Mouse (Mus musculus) T-helper 1 cell (primary cell): Measurements from ENCODE around the gene Xcl1.
"Not testable (repeated sequence)": the region's sequence is repeated elsewhere in the genome, so short reads cannot be mapped to it uniquely, and the experiment has no call there.

Experiments
- in situ Hi-C: fragments of 300-600 bp; cut with MboI, MseI; formaldehyde crosslinking; loops from one replicate; pipeline ENCODE4 v1.15.1; 2025; ENCODE audit warnings: high pct_unique_total_duplicates

The Xcl1 gene

GRCm38 (mm10) chr1:164935477-164936044 is at the start of gene Xcl1:
Xcl1 (minus strand) TSS chr1:164935527.
- in situ Hi-C loops: no loop called here

DNA sequence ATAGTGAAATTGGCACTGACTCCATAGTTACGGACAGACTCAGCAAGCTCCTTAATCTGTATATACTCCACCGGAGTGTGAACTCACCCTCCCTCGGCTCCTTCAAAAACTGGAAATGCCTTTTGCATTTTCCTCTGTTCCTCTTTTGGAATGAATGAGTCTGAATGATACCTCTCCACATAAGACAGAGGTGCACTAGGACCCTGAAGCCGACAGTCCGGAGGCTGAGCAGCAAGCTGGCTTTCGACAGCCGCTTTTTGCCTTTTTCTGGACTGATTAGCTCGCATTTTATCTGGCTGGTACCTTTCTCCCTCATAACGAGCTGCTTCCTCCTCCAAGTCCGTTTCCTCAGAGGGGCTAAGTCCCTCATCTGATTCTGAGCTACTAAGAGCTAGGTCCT is 49.4 kb upstream of the Xcl1 start:
- in situ Hi-C loops: not testable (repeated sequence)

GRCm38 (mm10) chr1:164977351-164977750 is 42.0 kb upstream of the Xcl1 start:
- in situ Hi-C loops: no loop called here

- in situ Hi-C loops: no loop called here
Measured at GRCm38 (mm10) chr1:164975729-164976128, 40.4 kb upstream of the Xcl1 start.

- in situ Hi-C loops: no loop called here
Measured at GRCm38 (mm10) chr1:164975276-164975675, 39.9 kb upstream of the Xcl1 start.

- in situ Hi-C loops: no loop called here
Measured at GRCm38 (mm10) chr1:164973790-164974189, 38.5 kb upstream of the Xcl1 start.

DNA sequence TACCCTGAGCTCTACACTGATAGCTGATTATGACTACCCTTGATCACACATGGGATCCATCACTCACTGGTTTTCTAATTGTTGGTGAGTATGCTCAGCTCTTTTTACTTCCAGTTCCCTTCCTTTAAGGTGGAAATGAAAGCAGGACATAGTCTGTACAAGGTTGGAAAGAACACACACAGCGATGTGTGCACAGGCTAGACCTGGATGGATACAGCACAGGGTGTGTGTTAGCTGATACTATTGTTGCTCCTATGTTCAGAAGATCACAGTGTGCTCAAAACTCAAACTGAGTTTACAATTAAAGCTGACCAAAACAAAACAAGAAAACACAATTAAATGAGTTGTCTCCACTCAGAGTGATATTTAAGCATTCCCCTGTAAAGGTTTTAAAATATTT is 38.0 kb upstream of the Xcl1 start:
- in situ Hi-C loops: no loop called here

- in situ Hi-C loops: no loop called here
Measured at GRCm38 (mm10) chr1:164972744-164973143, 37.4 kb upstream of the Xcl1 start.

- in situ Hi-C loops: no loop called here
Measured at GRCm38 (mm10) chr1:164966095-164966698, 30.9 kb upstream of the Xcl1 start.

DNA sequence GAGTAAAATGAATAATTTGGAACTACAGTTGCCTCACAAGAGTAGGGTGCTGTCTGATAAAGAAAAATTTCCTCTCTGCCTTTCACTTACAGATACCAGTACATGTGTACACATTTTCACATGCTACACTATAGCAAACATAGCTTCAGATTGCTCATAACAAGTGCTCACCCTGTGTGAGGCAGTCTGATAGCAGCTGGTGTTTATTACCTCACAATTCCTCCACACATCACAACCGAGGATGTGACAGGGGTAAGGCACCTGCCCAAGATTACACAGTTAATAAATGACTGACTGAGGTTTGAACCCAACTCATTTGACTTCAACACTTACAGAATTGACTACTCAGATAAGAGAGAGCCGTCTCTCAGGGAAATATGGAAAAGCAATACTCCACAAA is 25.3 kb upstream of the Xcl1 start:
- in situ Hi-C loops: no loop called here

DNA sequence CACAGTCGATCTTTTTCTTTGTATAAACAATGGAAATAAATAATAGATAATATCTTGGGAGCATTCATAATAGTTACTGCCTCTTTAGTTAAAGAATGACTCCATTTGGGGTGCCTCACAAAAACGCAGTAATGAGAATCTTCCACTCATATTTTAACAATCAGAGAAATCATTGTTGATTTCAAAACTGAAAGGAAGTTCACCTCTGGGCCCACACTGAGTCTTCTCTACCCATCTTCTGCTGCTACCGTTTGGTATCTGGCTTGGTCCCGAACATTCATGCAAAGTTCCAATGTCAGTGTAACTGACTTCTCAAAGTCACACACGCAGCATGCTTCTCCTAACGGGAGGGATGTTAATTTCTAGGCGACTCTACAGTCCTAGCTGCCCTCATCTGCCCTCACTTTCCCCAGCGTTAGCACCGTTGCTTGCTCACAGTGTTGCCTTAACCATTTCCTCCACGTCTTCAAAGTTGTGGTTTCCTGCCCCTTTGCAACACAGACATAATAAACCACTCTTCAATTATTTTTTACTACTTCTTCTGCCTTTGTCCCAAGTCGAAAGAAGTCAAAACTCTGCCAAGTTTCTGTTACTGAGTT is 24.6 kb upstream of the Xcl1 start:
- in situ Hi-C loops: no loop called here

GRCm38 (mm10) chr1:164959160-164959559 is 23.8 kb upstream of the Xcl1 start:
- in situ Hi-C loops: no loop called here

DNA sequence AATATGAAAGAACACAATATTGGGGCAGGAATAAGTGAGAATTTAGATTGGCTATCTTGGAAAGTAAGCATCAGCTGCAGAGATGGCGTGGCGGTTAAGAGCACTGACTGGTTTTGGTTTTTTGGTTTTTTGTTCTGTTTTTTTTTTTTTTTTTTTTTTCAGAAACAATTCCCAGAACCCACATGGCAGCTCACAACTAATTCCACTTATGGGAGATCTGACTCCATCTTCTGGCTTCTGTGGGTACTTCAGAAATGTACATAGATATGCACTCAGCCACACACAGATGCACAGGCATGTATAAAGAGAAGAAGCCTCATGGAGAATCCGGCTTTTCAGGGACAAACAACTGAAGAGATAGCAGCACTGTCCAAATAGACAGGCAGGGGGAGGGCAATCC is 22.6 kb upstream of the Xcl1 start:
- in situ Hi-C loops: no loop called here

- in situ Hi-C loops: no loop called here
Measured at GRCm38 (mm10) chr1:164956725-164957399, 21.5 kb upstream of the Xcl1 start.

DNA sequence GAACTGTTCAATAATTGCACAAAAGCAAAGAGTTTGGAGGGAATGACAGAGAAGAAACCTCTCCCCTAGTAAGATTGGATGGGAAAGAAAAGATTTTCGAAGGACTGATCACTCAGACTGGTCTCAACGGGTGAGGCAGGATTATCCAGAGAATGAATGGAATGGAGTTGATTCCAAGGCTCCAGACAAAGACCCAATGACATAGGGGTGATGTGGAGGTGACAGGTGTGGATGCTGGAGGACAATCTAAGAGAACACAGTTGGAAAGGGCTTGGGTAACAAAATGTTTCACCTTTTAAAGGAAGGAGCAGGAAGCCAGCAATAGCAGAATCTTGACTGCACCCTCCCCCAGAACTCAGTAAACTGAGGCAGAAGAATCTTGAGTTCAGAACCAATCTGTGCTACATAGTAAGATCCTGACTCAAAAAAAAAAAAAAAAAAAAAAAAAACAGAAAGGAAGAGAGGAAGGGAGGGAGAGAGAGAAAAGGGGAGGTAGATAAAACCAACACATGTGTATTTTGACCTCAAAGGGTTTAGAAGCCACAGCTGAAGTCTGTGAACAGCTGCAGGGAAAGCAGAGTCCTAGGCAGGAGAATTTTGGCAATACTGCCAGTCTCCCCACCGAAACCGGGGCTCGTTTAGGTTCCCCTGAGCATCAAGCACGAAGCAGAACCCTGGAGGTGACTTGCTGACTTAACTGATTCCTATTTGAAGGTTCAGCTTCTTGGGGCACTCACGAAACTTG is 20.3 kb upstream of the Xcl1 start:
- in situ Hi-C loops: no loop called here

GRCm38 (mm10) chr1:164953574-164953973 is 18.2 kb upstream of the Xcl1 start:
- in situ Hi-C loops: no loop called here

DNA sequence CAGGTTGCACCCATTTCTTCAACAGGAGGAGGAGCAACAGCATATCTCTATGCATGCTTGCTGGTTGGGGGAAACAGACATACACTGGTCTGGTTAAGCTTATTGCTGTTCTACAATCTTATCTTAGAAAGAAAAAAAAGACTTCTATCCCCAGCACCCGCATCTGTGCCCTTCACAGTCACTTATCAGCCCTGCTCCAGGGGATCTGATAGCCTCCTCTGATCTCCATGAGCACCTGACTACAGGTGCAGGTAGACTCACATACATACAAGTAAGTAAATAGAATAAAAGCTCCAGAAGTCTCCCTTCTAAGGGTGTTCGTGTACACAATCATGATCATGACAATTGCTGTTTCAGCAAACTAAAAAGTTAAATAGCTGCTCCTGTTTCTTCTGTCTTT is 733 bp upstream of the Xcl1 start:
- in situ Hi-C loops: no loop called here

GRCm38 (mm10) chr1:164933441-164934188 is 1.7 kb downstream of the Xcl1 start:
- in situ Hi-C loops: no loop called here

DNA sequence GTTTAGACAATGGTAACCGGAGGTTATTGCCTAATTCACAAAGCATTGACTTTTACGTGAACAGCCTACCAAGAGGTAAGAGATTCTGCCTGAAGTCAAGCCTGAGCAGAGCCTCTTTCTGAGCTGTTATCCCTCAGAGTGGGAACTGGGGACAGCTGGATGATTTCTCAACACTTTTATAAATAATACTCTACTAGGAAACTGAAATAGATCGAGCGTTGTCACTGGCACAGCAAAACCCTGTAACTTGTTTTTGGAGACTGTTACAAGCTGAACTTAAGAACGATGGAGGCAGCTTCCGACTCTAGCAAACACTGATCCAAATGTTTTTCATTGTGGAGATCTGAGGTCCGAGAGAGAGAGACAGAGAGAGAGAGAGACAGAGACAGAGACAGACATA is 4.2 kb downstream of the Xcl1 start:
- in situ Hi-C loops: no loop called here

DNA sequence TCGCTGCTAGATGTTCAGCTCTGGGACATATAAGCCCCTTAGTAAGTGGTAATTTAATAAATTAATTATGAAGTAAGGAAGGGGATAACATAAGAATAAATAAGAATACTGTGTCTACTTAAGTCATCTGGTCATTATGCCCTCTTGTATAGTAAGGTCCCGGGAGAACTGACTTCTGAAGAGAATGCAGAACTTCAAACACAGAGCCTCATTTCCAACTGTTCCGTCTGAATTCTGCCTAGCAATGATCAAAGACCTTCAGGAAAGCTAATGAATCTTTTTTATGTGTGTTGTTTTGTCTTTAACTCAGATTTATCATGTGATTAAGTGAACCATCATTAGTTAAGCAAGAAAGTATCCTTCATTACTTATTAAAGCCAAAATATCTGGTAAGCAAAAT is 5.3 kb downstream of the Xcl1 start:
- in situ Hi-C loops: no loop called here

- in situ Hi-C loops: no loop called here
Measured at GRCm38 (mm10) chr1:164926534-164927160, 8.7 kb downstream of the Xcl1 start.
